Mouse (Mus musculus) liver, postnatal 0 days (tissue): ENCODE measurements around the gene Klf7. TPM values are rescaled to one million over a fixed set of nuclear protein-coding genes. Genes with fewer than 3 reads are reported as not detected.

Experiments used
- ATAC-seq: fragments of 200-750 bp; cut with Nextera tagmentation; 2 replicates; pipeline ENCODE4 v1.8.0; 2017; ENCODE audit warnings: mild to moderate bottlenecking, moderate library complexity
- DNase-seq: peaks from one replicate; pipeline ENCODE4 v3.0.0-alpha.2; 2016
- H3K27ac ChIP-seq: fragments of 300-500 bp; sonication (generic); 2 replicates; pipeline ENCODE4 v1.5.1; 2014; ENCODE audit warnings: antibody characterized with exemption, moderate library complexity, mild to moderate bottlenecking, low read depth
- H3K27me3 ChIP-seq: fragments of 300-500 bp; sonication (generic); 2 replicates; pipeline ENCODE4 v1.6.1; 2014; ENCODE audit warnings: low read length, control low read depth, mixed read lengths; ENCODE audit not compliant: insufficient read depth
- H3K36me3 ChIP-seq: fragments of 300-500 bp; sonication (generic); replicated peaks from 2 replicates; pipeline ENCODE4 v1.6.1; 2014; ENCODE audit warnings: mild to moderate bottlenecking, control low read depth, low read length, moderate library complexity, mixed read lengths; ENCODE audit not compliant: insufficient read depth
- H3K4me1 ChIP-seq: fragments of 300-500 bp; sonication (generic); 2 replicates; pipeline ENCODE4 v1.6.1; 2014; ENCODE audit warnings: antibody characterized with exemption, mild to moderate bottlenecking, control low read depth; ENCODE audit not compliant: insufficient read depth
- H3K4me2 ChIP-seq: fragments of 300-500 bp; sonication (generic); 2 replicates; pipeline ENCODE4 v1.6.1; 2014; ENCODE audit warnings: low read depth, mild to moderate bottlenecking, low read length, moderate library complexity, mixed read lengths
- H3K4me3 ChIP-seq: fragments of 300-500 bp; sonication (generic); 2 replicates; pipeline ENCODE4 v1.5.1; 2014; ENCODE audit warnings: low read depth, low read length
- H3K9ac ChIP-seq: fragments of 300-500 bp; sonication (generic); replicated peaks from 2 replicates; pipeline ENCODE4 v1.6.1; 2014; ENCODE audit warnings: mild to moderate bottlenecking, moderate library complexity
- H3K9me3 ChIP-seq: fragments of 300-500 bp; sonication (generic); 2 replicates; pipeline ENCODE4 v1.6.1; 2016; ENCODE audit warnings: mild to moderate bottlenecking, control low read depth, low read length, mixed read lengths
- CTCF ChIP-seq: sonication (generic); IDR thresholded peaks from 2 replicates; pipeline ENCODE4 v1.5.1; 2016; ENCODE audit warnings: antibody characterized with exemption, low read depth
- EP300 ChIP-seq: IDR thresholded peaks from 2 replicates; pipeline ENCODE4 v1.6.1; 2016; ENCODE audit warnings: antibody characterized with exemption, low read depth, mild to moderate bottlenecking
- WGBS: fragments of 180-500 bp; shearing (Covaris S2); extraction: QIAGEN DNeasy Blood & Tissue Kit; methylation state at CpG from one replicate; pipeline ENCODE4 v1.1.7; 2014; ENCODE audit not compliant: insufficient replicate concordance; 5-methylcytosine and 5-hydroxymethylcytosine counted together
- polyA plus RNA-seq: library from polyadenylated mRNA; unstranded; fragments of >200 nt; fragmentation: Nextera tagmentation; extraction: Ambion mirVana; gene quantifications from 2 replicates; pipeline ENCODE4 v1.2.1, GENCODE M21; 2015

Gene Klf7
- polyA plus RNA-seq, 1 experiment from 2014 or later = 4.8 TPM

DNA sequence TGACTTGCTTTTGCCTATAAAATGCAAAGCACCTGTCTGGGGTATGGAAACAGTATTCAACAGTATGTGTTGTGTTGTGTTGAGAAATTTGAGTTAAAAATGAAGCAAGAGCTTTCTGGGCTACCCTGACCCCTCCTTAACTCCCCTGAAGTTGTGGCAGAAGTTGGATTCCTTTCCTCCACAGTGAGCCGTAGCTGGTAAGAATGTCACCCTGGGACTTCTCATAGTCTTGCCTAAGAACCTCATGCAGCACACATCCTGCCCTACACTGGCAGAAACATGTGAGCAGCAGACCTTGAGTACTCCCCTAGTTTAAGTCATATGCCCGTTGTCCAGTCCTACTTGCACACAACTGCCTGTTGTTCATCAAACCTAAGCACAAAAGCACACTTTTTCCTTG, 4.7 kb upstream of the Klf7 start:
- Histone ChIP-seq H3K4me2 (no peak overlapping the region), H3K27ac (0 out of 2 replicates have a peak overlapping the region, but pooled peaks have one; percentile 19), H3K36me3 (no peaks in the 10 kb centered on the region), H3K4me1 (0 out of 2 replicates have a peak, but pooled peaks cover 5% of the 10 kb centered on the region), H3K27me3 (no peaks in the 10 kb centered on the region), H3K9ac (no peak overlapping the region), H3K4me3 (no peak overlapping the region), H3K9me3 (no peaks in the 10 kb centered on the region)
- DNase-seq = no peak
- WGBS = 57% methylated on average over 2 of the region's 2 CpGs
- no peak for TF ChIP-seq EP300
- TF ChIP-seq CTCF = no peak
- ATAC-seq = no peak

DNA sequence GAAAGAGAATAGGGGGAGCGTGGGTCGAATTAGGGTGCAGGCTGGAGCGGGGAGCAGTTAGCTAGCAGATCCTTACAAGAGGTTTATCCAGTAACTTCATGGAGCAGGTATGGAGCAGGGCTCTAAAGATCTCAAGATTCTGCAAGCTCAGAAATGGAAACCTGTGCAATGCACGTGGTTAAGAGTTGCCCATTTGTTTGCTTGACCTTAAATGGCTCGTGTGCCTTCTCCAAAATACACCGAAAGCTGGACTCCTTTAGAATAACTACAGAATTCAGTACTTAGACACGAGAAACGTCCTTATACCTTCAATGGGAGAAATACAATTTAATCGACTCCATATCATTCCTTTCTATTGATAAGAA, 366 bp upstream of the Klf7 start:
- Histone ChIP-seq H3K36me3 (no peaks in the 10 kb centered on the region), H3K4me3 (peak overlapping the region; percentile 73), H3K27ac (peak overlapping the region; percentile 99), H3K4me2 (peak overlapping the region; percentile 79), H3K9ac (peak overlapping the region; percentile 53), H3K9me3 (no peaks in the 10 kb centered on the region), H3K27me3 (no peaks in the 10 kb centered on the region), H3K4me1 (peaks cover 24% of the 10 kb centered on the region)
- ATAC-seq (no peak), DNase-seq (no peak)
- 24% methylated on average over 9 of the region's 9 CpGs for WGBS
- no peak for TF ChIP-seq CTCF

DNA sequence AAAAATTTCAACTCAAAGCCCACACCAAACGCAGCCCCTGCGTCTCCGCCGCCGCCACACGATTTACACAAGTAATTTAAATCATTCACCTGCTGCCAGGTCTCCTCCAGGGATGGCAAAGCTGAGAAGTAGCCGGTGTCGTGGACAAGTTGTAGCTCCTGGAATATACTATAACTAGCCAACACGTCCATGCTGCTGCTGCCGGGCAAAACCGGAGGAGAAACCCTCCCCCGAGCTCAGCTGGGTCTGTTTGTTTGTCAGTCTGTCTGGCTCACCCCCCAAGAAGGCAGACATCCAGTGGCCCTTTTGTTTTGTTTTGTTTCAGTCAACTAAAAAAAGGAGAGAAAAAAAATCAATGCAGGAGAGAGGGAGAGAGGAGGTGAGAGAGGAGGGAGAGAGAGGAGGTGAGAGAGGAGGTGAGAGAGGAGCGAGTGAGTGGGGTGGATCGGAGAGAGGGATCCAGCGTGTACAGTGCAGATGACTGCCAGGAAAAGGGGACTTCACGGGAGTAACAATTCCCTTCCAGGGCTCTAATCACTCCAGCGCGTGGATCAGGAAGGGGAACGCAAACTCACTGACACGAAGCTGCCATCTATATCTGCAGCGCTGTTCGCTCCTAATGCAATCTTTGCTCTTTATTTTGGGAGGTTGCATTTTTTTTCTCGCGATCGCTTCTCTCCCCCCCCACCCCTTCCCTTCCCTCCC, 1.1 kb downstream of the Klf7 start:
- ATAC-seq = peak; percentile 16
- Histone ChIP-seq H3K9ac (peak overlapping the region; percentile 77), H3K27ac (peak overlapping the region; percentile 99), H3K4me3 (peak overlapping the region; percentile 73), H3K4me2 (peak overlapping the region; percentile 79), H3K36me3 (no peaks in the 10 kb centered on the region), H3K9me3 (no peaks in the 10 kb centered on the region), H3K4me1 (peaks cover 24% of the 10 kb centered on the region), H3K27me3 (no peaks in the 10 kb centered on the region)
- TF ChIP-seq EP300 (0 out of 2 replicates have a peak, but pooled peaks have one; percentile 15), CTCF (no peak)
- DNase-seq = no peak
- WGBS = under 1% methylated on average over 24 of the region's 25 CpGs

DNA sequence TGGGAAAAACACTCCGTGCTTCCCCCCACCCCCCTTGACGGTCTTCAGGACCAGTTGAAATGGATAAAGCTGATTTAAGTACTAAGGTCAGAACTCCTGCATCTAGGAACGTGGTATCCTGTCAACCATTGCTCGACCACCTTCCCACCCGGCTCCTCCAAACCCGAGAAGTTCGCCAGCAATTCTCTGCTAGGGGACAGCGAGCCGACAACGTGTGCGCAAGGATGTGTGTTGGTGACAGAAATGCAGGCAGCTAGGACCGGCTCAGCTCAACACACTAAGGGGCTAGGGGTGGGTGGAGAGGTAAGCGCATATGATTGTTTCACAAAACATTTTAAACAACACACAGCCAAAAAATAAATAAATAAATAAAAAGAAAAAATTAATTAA, 1.7 kb downstream of the Klf7 start:
- peak overlapping the region; percentile 73 for H3K4me3 ChIP-seq
- peaks cover 29% of the 10 kb centered on the region for H3K4me1 ChIP-seq
- H3K9ac ChIP-seq = peak overlapping the region; percentile 77
- no peaks in the 10 kb centered on the region for H3K9me3 ChIP-seq
- WGBS = under 1% methylated on average over 13 of the region's 13 CpGs
- DNase-seq = peak; percentile 26
- H3K27me3 ChIP-seq = no peaks in the 10 kb centered on the region
- H3K36me3 ChIP-seq = no peaks in the 10 kb centered on the region
- no peak for ATAC-seq
- H3K27ac ChIP-seq = peak overlapping the region; percentile 99
- TF ChIP-seq CTCF (no peak), EP300 (no peak)
- H3K4me2 ChIP-seq = peak overlapping the region; percentile 79

DNA sequence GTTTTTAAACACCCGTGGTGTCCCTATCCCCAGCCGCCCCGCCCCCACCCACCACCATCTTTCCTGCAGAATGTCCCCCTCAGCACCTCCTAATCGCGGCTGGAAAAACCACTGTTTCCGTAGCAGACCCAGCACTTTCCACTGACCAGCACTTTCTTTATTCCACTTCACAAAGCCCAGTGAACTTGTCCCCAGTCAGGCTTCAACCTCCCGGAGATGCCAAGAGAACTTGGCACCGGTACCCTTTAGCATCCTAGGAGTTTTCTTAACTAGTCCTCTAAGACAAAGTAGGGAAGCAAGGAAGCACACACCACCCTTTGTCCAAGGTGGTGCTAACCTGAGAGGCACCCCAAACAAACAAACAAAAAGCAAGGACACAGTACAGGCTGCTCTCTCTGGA, 2.2 kb downstream of the Klf7 start:
- Histone ChIP-seq H3K27ac (peak overlapping the region; percentile 99), H3K4me2 (peak overlapping the region; percentile 79), H3K9ac (peak overlapping the region; percentile 77), H3K9me3 (no peaks in the 10 kb centered on the region), H3K4me1 (peaks cover 29% of the 10 kb centered on the region), H3K27me3 (no peaks in the 10 kb centered on the region), H3K4me3 (peak overlapping the region; percentile 73), H3K36me3 (no peaks in the 10 kb centered on the region)
- no peak for TF ChIP-seq EP300
- no peak for TF ChIP-seq CTCF
- WGBS = 5% methylated on average over 8 of the region's 8 CpGs
- no peak for ATAC-seq
- peak; percentile 24 for DNase-seq

DNA sequence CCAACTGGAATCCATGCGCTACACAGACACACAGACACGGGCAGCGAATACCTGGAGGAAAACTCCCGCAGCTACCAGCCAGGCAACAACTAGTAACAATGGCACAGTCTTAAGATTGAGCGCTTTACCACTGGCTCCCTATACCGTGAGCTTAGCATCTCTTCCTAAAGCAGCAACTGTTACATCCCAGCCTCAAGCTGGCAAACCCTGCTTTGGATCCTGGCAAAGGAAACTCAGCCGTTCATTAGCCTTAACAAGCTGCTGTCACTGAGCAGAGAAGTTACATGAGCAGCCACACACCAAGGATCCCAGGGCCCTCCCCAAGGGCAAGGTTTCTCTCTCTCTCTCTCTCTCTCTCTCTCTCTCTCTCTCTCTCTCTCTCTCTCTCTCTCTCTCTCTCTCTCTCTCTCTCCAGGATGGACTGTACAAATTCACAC, 2.7 kb downstream of the Klf7 start:
- 48% methylated on average over 7 of the region's 7 CpGs for WGBS
- DNase-seq (no peak), ATAC-seq (no peak)
- H3K4me1 ChIP-seq = peaks cover 29% of the 10 kb centered on the region
- H3K36me3 ChIP-seq = no peaks in the 10 kb centered on the region
- H3K27me3 ChIP-seq = no peaks in the 10 kb centered on the region
- no peaks in the 10 kb centered on the region for H3K9me3 ChIP-seq
- H3K4me3 ChIP-seq = peak overlapping the region; percentile 73
- H3K9ac ChIP-seq = peak overlapping the region; percentile 77
- peak overlapping the region; percentile 69 for H3K27ac ChIP-seq
- peak overlapping the region; percentile 79 for H3K4me2 ChIP-seq
- TF ChIP-seq EP300 (no peak), CTCF (no peak)
